Mouse (Mus musculus): ENCODE data around the gene Pla2g15. TPM values are rescaled to one million over a fixed set of nuclear protein-coding genes. Genes with fewer than 3 reads are reported as not detected.

The Pla2g15 gene
- total and polyA plus RNA-seq, 3 experiments: 6.5 to 8.6 (median 8.0) TPM

- WGBS: 75% methylated on average over 7 of the region's 7 CpGs
- no peaks in the 10 kb centered on the region; the same call in 1 of the 2 replicates for H3K4me1 ChIP-seq (ENCODE audit: control insufficient read depth, insufficient read depth, low read length)
- no peak overlapping the region for H3K9ac ChIP-seq (ENCODE audit: low read depth, low read length)
- no peak overlapping the region for H3K4me3 ChIP-seq
- H3K36me3 ChIP-seq (ENCODE audit: control insufficient read depth, insufficient read depth, low read length): no peaks in the 10 kb centered on the region; the same call in 1 of the 2 replicates
- intact Hi-C loops (cut with DNase I): no loop called here
- TF ChIP-seq CTCF (IDR thresholded peaks at IDR 0.05) (no peak), EP300 (IDR thresholded peaks at IDR 0.05; ENCODE audit: insufficient read depth, low read depth, low read length) (no peak), POLR2A (IDR thresholded peaks at IDR 0.05; ENCODE audit: insufficient read depth, low read depth, low read length) (no peak)
- no peak overlapping the region for H3K27ac ChIP-seq
- H3K27me3 ChIP-seq (ENCODE audit: control insufficient read depth, insufficient read depth, low read length): peaks cover 9% of the 10 kb centered on the region
- no peak for DNase-seq
- H3K79me2 ChIP-seq (replicated peaks; ENCODE audit: control insufficient read depth, insufficient read depth, low read length): no peaks in the 10 kb centered on the region
Measured at GRCm38 (mm10) chr8:106131488-106132222, 18.5 kb upstream of the Pla2g15 start.

GRCm38 (mm10) chr8:106132356-106132755 lies 17.8 kb upstream of the Pla2g15 start:
- no peaks in the 10 kb centered on the region; the same call in 1 of the 2 replicates for H3K36me3 ChIP-seq (ENCODE audit: control insufficient read depth, insufficient read depth, low read length)
- 90% methylated on average over 11 of the region's 11 CpGs for WGBS

GRCm38 (mm10) chr8:106133526-106133925 lies 16.7 kb upstream of the Pla2g15 start:
- Histone ChIP-seq H3K9ac (ENCODE audit: low read depth, low read length) (no peak overlapping the region), H3K4me3 (no peak overlapping the region), H3K27me3 (ENCODE audit: control insufficient read depth, insufficient read depth, low read length) (peaks cover 9% of the 10 kb centered on the region), H3K4me1 (ENCODE audit: control insufficient read depth, insufficient read depth, low read length) (no peaks in the 10 kb centered on the region; the same call in 1 of the 2 replicates), H3K79me2 (replicated peaks; ENCODE audit: control insufficient read depth, insufficient read depth, low read length) (no peaks in the 10 kb centered on the region), H3K36me3 (ENCODE audit: control insufficient read depth, insufficient read depth, low read length) (no peaks in the 10 kb centered on the region; the same call in 1 of the 2 replicates), H3K27ac (no peak overlapping the region)
- 68% methylated on average over 13 of the region's 13 CpGs for WGBS
- intact Hi-C loops (cut with DNase I): no loop called here
- TF ChIP-seq EP300 (IDR thresholded peaks at IDR 0.05; ENCODE audit: insufficient read depth, low read depth, low read length): no peak
- TF ChIP-seq POLR2A (IDR thresholded peaks at IDR 0.05; ENCODE audit: insufficient read depth, low read depth, low read length): no peak
- no peak for TF ChIP-seq CTCF (IDR thresholded peaks at IDR 0.05)
- DNase-seq: no peak

More at GRCm38 (mm10) chr8:106132356-106132755, 17.8 kb upstream of the Pla2g15 start:
- no peak for DNase-seq
- Histone ChIP-seq H3K27ac (no peak overlapping the region), H3K79me2 (replicated peaks; ENCODE audit: control insufficient read depth, insufficient read depth, low read length) (no peaks in the 10 kb centered on the region), H3K9ac (ENCODE audit: low read depth, low read length) (no peak overlapping the region), H3K4me3 (no peak overlapping the region), H3K27me3 (ENCODE audit: control insufficient read depth, insufficient read depth, low read length) (peaks cover 9% of the 10 kb centered on the region), H3K4me1 (ENCODE audit: control insufficient read depth, insufficient read depth, low read length) (no peaks in the 10 kb centered on the region; the same call in 1 of the 2 replicates)
- intact Hi-C loops (cut with DNase I): no loop called here
- TF ChIP-seq CTCF (IDR thresholded peaks at IDR 0.05): no peak
- no peak for TF ChIP-seq EP300 (IDR thresholded peaks at IDR 0.05; ENCODE audit: insufficient read depth, low read depth, low read length)
- TF ChIP-seq POLR2A (IDR thresholded peaks at IDR 0.05; ENCODE audit: insufficient read depth, low read depth, low read length): no peak

GRCm38 (mm10) chr8:106133946-106134345 lies 16.3 kb upstream of the Pla2g15 start:
- H3K27me3 ChIP-seq (ENCODE audit: control insufficient read depth, insufficient read depth, low read length): peaks cover 9% of the 10 kb centered on the region
- H3K4me1 ChIP-seq (ENCODE audit: control insufficient read depth, insufficient read depth, low read length): no peaks in the 10 kb centered on the region; the same call in 1 of the 2 replicates
- intact Hi-C loops (cut with DNase I): no loop called here
- no peak for DNase-seq
- no peak overlapping the region for H3K9ac ChIP-seq (ENCODE audit: low read depth, low read length)
- no peaks in the 10 kb centered on the region for H3K36me3 ChIP-seq (ENCODE audit: control insufficient read depth, insufficient read depth, low read length)
- H3K79me2 ChIP-seq (replicated peaks; ENCODE audit: control insufficient read depth, insufficient read depth, low read length): no peaks in the 10 kb centered on the region
- WGBS: 69% methylated on average over 6 of the region's 6 CpGs
- no peak for TF ChIP-seq CTCF (IDR thresholded peaks at IDR 0.05)
- no peak for TF ChIP-seq EP300 (IDR thresholded peaks at IDR 0.05; ENCODE audit: insufficient read depth, low read depth, low read length)
- TF ChIP-seq POLR2A (IDR thresholded peaks at IDR 0.05; ENCODE audit: insufficient read depth, low read depth, low read length): no peak
- H3K27ac ChIP-seq: no peak overlapping the region
- H3K4me3 ChIP-seq: no peak overlapping the region

DNA sequence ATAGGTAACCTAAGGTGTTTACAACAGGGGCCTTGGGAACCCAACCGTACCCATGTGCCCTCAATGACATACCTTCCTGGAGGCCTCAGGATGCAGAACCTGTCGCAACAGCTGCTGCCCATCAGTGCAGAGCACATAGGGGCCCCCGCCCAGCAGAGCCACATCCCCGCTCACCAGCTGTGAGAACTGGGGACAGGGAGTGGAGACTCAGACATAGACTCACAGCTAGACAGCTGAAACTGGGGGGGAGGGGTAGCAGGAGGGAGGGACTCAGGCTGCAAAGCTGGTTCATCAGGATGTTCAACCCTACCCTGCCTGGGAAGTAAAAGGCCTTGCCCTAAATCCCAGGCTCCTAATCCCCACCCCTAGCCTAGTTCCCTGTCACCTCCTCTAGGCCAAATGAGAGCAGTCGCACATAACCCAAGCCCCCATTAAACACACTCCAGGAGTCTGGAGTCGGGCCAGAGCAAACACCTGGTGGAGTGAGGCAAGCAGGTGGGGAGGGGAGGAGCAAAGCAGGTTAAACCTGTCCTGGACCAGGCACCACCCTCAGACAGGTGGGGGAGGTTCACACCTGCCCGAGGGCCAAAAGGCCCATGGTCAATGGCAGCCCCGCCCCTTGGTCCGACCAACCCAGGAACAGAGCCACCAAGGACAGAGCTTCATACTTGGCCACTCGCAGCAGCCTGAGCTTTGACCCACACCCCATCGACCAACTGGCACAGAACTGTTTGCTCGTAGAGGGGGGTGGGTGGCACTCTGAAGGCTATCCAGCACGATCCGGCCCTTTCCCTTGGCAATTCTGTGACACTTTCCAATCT lies 15.2 kb upstream of the Pla2g15 start:
- DNase-seq: peak in 1 of 2 experiments; percentile 24
- no peak overlapping the region for H3K4me3 ChIP-seq
- H3K9ac ChIP-seq (ENCODE audit: low read depth, low read length): no peak overlapping the region
- intact Hi-C loops (cut with DNase I): no loop called here
- H3K27me3 ChIP-seq (ENCODE audit: control insufficient read depth, insufficient read depth, low read length): peaks cover 9% of the 10 kb centered on the region
- TF ChIP-seq EP300 (IDR thresholded peaks at IDR 0.05; ENCODE audit: insufficient read depth, low read depth, low read length) (no peak), CTCF (IDR thresholded peaks at IDR 0.05) (no peak), POLR2A (IDR thresholded peaks at IDR 0.05; ENCODE audit: insufficient read depth, low read depth, low read length) (no peak)
- no peaks in the 10 kb centered on the region for H3K36me3 ChIP-seq (ENCODE audit: control insufficient read depth, insufficient read depth, low read length)
- no peaks in the 10 kb centered on the region for H3K79me2 ChIP-seq (replicated peaks; ENCODE audit: control insufficient read depth, insufficient read depth, low read length)
- WGBS: 50% methylated on average over 14 of the region's 14 CpGs
- no peaks in the 10 kb centered on the region; the same call in 1 of the 2 replicates for H3K4me1 ChIP-seq (ENCODE audit: control insufficient read depth, insufficient read depth, low read length)
- no peak overlapping the region for H3K27ac ChIP-seq
